Mouse (Mus musculus): ENCODE measurements around the gene Lenep. TPM values are rescaled to one million over a fixed set of nuclear protein-coding genes. Genes with fewer than 3 reads are reported as not detected.

Lenep gene
- polyA plus RNA-seq, 1 experiment from 2014 or later: 0.55 TPM

- WGBS: 8% methylated on average over 22 of the region's 22 CpGs
- Histone ChIP-seq H3K4me1 (ENCODE audit: control insufficient read depth, insufficient read depth, low read length) (peaks cover 43% of the 10 kb centered on the region), H3K4me3 (ENCODE audit: low read depth, low read length) (peak overlapping the region; percentile 59), H3K4me2 (replicated peaks; ENCODE audit: low read depth, low read length) (peak overlapping the region; percentile 79), H3K36me3 (ENCODE audit: control insufficient read depth, insufficient read depth, low read length) (peaks cover 24% of the 10 kb centered on the region), H3K9me3 (ENCODE audit: control insufficient read depth, low read depth, low read length) (no peaks in the 10 kb centered on the region), H3K27me3 (ENCODE audit: control insufficient read depth, insufficient read depth, low read length) (no peaks in the 10 kb centered on the region), H3K27ac (ENCODE audit: low read length) (peak overlapping the region; percentile 90), H3K9ac (replicated peaks; ENCODE audit: low read depth, low read length) (peak overlapping the region; percentile 50)
- no peak for ATAC-seq (ENCODE audit: insufficient number of reproducible peaks, insufficient read depth, low FRiP score, low read depth)
Observed at GRCm38 (mm10) chr3:89421810-89422473, 19.3 kb upstream of the Lenep start.

DNA sequence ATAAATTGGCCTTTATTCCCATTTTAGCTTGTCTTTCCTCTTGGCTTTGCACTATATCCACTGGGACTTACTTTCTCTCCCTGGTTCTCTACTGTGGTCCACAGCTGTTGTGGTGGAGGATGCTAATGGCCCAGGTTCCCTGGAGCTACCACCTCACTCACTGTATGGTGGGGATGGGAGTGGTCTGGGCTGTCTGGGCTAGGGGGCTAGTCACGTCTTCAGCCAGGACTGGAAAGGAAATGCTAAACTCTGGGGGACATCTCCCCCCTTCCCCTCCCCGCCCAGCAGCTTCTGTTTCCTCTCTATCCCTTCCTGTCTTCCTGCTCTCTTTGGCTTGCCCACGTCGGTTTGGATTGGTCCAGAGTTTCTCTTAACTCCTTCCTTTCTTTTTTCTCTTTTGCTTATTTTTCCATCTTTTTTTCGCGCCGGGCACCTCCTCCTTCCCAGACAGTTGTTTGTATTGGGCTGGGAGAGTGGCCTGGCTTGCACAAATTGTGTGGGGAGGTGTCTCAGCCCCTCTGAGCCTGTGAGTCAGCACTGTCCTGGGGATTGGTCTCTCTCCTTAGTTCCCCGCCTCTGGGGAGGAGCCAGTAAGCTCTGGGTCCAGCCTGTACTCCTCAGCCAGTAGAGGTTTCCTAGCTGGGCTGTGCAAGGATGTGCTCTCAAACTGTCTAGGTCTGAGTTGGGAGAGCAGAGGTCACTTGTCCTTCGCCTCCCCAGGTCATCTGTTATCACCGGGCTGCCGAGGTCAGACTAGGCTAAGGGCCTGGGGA lies 18.6 kb upstream of the Lenep start:
- peaks cover 24% of the 10 kb centered on the region for H3K36me3 ChIP-seq (ENCODE audit: control insufficient read depth, insufficient read depth, low read length)
- peak overlapping the region; percentile 59 for H3K4me3 ChIP-seq (ENCODE audit: low read depth, low read length)
- peak overlapping the region; percentile 90 for H3K27ac ChIP-seq (ENCODE audit: low read length)
- peak; percentile 84 for ATAC-seq (ENCODE audit: insufficient number of reproducible peaks, insufficient read depth, low FRiP score, low read depth)
- H3K4me1 ChIP-seq (ENCODE audit: control insufficient read depth, insufficient read depth, low read length): peaks cover 50% of the 10 kb centered on the region
- no peaks in the 10 kb centered on the region for H3K9me3 ChIP-seq (ENCODE audit: control insufficient read depth, low read depth, low read length)
- H3K9ac ChIP-seq (replicated peaks; ENCODE audit: low read depth, low read length): peak overlapping the region; percentile 50
- WGBS: 1% methylated on average over 11 of the region's 11 CpGs
- peak overlapping the region; percentile 79 for H3K4me2 ChIP-seq (replicated peaks; ENCODE audit: low read depth, low read length)
- no peaks in the 10 kb centered on the region for H3K27me3 ChIP-seq (ENCODE audit: control insufficient read depth, insufficient read depth, low read length)

DNA sequence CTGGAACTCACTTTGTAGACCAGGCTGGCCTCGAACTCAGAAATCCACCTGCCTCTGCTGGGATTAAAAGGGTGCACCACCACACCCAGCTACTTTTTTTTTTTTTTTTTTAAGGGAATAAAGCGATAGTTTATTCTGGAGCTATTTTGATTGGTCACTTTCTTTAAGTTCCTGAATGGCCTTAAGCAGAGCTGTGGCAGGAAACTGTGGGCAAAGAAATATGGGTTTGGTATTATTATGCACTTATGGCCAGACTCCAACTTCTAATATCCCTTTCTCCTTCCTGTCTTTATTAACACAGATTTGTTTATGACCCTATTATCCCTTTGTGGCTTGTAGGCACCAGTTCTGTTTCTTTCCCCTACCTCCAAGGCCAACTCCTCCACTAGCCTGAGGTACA lies 17.8 kb upstream of the Lenep start:
- Histone ChIP-seq H3K4me3 (ENCODE audit: low read depth, low read length) (peak overlapping the region; percentile 59; the same call in 1 of the 2 replicates), H3K4me1 (ENCODE audit: control insufficient read depth, insufficient read depth, low read length) (peaks cover 50% of the 10 kb centered on the region), H3K4me2 (replicated peaks; ENCODE audit: low read depth, low read length) (peak overlapping the region; percentile 79), H3K27me3 (ENCODE audit: control insufficient read depth, insufficient read depth, low read length) (no peaks in the 10 kb centered on the region), H3K9ac (replicated peaks; ENCODE audit: low read depth, low read length) (no peak overlapping the region), H3K36me3 (ENCODE audit: control insufficient read depth, insufficient read depth, low read length) (peaks cover 27% of the 10 kb centered on the region), H3K9me3 (ENCODE audit: control insufficient read depth, low read depth, low read length) (no peaks in the 10 kb centered on the region), H3K27ac (ENCODE audit: low read length) (peak overlapping the region; percentile 90)
- no peak for ATAC-seq (ENCODE audit: insufficient number of reproducible peaks, insufficient read depth, low FRiP score, low read depth)
- WGBS: 36% methylated on average over 2 of the region's 2 CpGs

DNA sequence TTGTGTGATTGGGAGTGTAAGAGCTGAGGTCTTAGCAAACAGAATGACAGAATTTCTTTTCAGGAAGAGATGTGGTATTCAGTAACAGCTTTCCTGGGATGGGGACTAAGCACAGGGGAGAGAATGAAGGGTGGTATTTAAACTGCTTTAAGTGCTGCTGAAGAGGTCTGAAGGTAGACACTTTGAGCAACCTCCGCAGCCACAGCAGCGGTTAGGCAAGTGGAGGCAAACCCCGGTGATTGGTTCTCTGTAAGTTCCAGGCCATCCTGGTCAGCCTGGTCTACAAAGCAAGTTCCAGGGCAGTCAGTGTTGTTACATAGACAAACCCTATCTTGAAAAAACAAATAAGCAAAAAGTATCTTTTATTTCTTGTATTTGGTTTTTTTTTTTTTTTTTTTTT lies 17.4 kb upstream of the Lenep start:
- Histone ChIP-seq H3K27ac (ENCODE audit: low read length) (peak overlapping the region; percentile 97), H3K36me3 (ENCODE audit: control insufficient read depth, insufficient read depth, low read length) (peaks cover 27% of the 10 kb centered on the region), H3K9ac (replicated peaks; ENCODE audit: low read depth, low read length) (peak overlapping the region; percentile 54), H3K4me1 (ENCODE audit: control insufficient read depth, insufficient read depth, low read length) (peaks cover 50% of the 10 kb centered on the region), H3K4me2 (replicated peaks; ENCODE audit: low read depth, low read length) (peak overlapping the region; percentile 66), H3K9me3 (ENCODE audit: control insufficient read depth, low read depth, low read length) (no peaks in the 10 kb centered on the region), H3K4me3 (ENCODE audit: low read depth, low read length) (peak overlapping the region; percentile 53), H3K27me3 (ENCODE audit: control insufficient read depth, insufficient read depth, low read length) (no peaks in the 10 kb centered on the region)
- no peak for ATAC-seq (ENCODE audit: insufficient number of reproducible peaks, insufficient read depth, low FRiP score, low read depth)
- WGBS: 21% methylated on average over 3 of the region's 3 CpGs

DNA sequence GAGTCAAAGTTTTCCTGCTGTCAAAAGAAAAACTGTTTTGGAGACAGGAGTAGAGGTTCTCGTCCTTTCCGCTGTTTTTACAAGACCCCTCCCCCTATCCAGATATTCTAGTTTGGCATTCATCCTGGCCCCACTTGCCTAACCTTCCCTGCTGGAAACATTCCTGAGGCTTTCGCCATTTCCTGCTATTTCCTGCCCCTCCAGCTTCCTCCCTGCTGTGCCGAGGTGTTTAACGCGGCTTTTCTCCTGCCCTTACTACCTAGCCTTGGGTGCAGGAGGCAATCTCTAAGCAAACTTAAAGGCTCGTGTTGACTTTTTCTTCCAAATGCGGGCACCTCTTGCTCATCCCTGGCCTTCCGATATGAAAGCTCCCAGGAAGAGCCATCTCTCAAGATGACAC lies 17.0 kb upstream of the Lenep start:
- H3K36me3 ChIP-seq (ENCODE audit: control insufficient read depth, insufficient read depth, low read length): peaks cover 28% of the 10 kb centered on the region
- H3K9ac ChIP-seq (replicated peaks; ENCODE audit: low read depth, low read length): peak overlapping the region; percentile 54
- peak overlapping the region; percentile 97 for H3K27ac ChIP-seq (ENCODE audit: low read length)
- 1% methylated on average over 9 of the region's 9 CpGs for WGBS
- ATAC-seq (ENCODE audit: insufficient number of reproducible peaks, insufficient read depth, low FRiP score, low read depth): no peak
- no peaks in the 10 kb centered on the region for H3K9me3 ChIP-seq (ENCODE audit: control insufficient read depth, low read depth, low read length)
- H3K4me3 ChIP-seq (ENCODE audit: low read depth, low read length): peak overlapping the region; percentile 53
- peaks cover 49% of the 10 kb centered on the region for H3K4me1 ChIP-seq (ENCODE audit: control insufficient read depth, insufficient read depth, low read length)
- H3K4me2 ChIP-seq (replicated peaks; ENCODE audit: low read depth, low read length): peak overlapping the region; percentile 66
- H3K27me3 ChIP-seq (ENCODE audit: control insufficient read depth, insufficient read depth, low read length): no peaks in the 10 kb centered on the region

GRCm38 (mm10) chr3:89418861-89419250 lies 16.3 kb upstream of the Lenep start:
- H3K9ac ChIP-seq (replicated peaks; ENCODE audit: low read depth, low read length): peak overlapping the region; percentile 54
- peak overlapping the region; percentile 97 for H3K27ac ChIP-seq (ENCODE audit: low read length)
- H3K9me3 ChIP-seq (ENCODE audit: control insufficient read depth, low read depth, low read length): no peaks in the 10 kb centered on the region
- H3K27me3 ChIP-seq (ENCODE audit: control insufficient read depth, insufficient read depth, low read length): no peaks in the 10 kb centered on the region
- peaks cover 28% of the 10 kb centered on the region for H3K36me3 ChIP-seq (ENCODE audit: control insufficient read depth, insufficient read depth, low read length)
- peak overlapping the region; percentile 66 for H3K4me2 ChIP-seq (replicated peaks; ENCODE audit: low read depth, low read length)
- ATAC-seq (ENCODE audit: insufficient number of reproducible peaks, insufficient read depth, low FRiP score, low read depth): peak; percentile 17; the same call in 1 of the 2 replicates
- peak overlapping the region; percentile 53 for H3K4me3 ChIP-seq (ENCODE audit: low read depth, low read length)
- WGBS: under 1% methylated on average over 16 of the region's 16 CpGs
- peaks cover 42% of the 10 kb centered on the region for H3K4me1 ChIP-seq (ENCODE audit: control insufficient read depth, insufficient read depth, low read length)

DNA sequence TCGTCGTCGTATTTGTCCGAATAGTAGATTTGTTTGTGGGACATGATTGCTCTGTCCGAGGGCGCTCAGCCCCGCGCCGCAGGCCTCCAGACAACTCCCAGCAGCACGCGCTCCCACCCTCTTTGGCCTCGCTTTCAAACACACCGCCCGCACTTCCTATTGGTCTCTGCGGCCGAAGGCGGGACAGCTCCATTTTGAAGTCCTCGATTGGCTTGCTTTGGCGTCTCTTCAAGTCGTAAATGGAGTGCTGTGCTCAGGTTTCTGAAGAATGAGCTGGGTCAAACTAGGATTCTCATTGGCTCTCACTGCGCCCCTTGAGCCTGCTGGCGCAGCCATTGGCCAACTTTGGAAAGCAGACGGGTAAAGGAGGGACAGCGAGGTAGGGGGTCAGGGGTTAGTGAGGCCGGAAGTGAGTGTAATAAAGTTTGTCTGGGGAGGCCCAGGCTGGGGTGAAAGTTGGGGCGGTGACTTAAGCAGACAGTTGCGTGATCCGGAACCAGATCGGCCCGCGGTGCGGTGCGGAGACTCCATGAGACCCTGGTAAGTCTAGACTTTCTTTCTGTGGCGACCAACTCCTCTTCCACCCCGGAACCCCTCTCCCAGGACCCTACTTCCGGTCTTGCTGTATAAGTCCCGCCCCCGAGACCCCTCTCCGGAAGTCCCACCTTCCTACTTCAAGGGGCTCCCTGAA lies 15.7 kb upstream of the Lenep start, which contains the start of the genes Cks1b and Shc1:
Cks1b (minus strand) TSS at position 214 of the 691 bp plus-strand sequence.
Shc1 (plus strand) TSS at position 274 of the 691 bp plus-strand sequence.
- under 1% methylated on average over 39 of the region's 39 CpGs for WGBS

GRCm38 (mm10) chr3:89417840-89418169 lies 15.2 kb upstream of the Lenep start:
- WGBS: under 1% methylated on average over 20 of the region's 20 CpGs
- Histone ChIP-seq H3K4me2 (replicated peaks; ENCODE audit: low read depth, low read length) (peak overlapping the region; percentile 67), H3K9me3 (ENCODE audit: control insufficient read depth, low read depth, low read length) (no peaks in the 10 kb centered on the region), H3K36me3 (ENCODE audit: control insufficient read depth, insufficient read depth, low read length) (peaks cover 26% of the 10 kb centered on the region), H3K4me1 (ENCODE audit: control insufficient read depth, insufficient read depth, low read length) (peaks cover 32% of the 10 kb centered on the region; the same call in 1 of the 2 replicates), H3K27ac (ENCODE audit: low read length) (peak overlapping the region; percentile 84), H3K9ac (replicated peaks; ENCODE audit: low read depth, low read length) (peak overlapping the region; percentile 34; the same call in 1 of the 2 replicates), H3K27me3 (ENCODE audit: control insufficient read depth, insufficient read depth, low read length) (no peaks in the 10 kb centered on the region), H3K4me3 (ENCODE audit: low read depth, low read length) (peak overlapping the region; percentile 53)
- peak; percentile 25 for ATAC-seq (ENCODE audit: insufficient number of reproducible peaks, insufficient read depth, low FRiP score, low read depth)

More for the DNA sequence above, 15.7 kb upstream of the Lenep start, which contains the start of the genes Cks1b and Shc1:
- Histone ChIP-seq H3K27ac (ENCODE audit: low read length) (peak within 1 kb of the TSS; percentile 97), H3K9me3 (ENCODE audit: control insufficient read depth, low read depth, low read length) (no peaks in the 10 kb centered on the region), H3K36me3 (ENCODE audit: control insufficient read depth, insufficient read depth, low read length) (peaks cover 26% of the 10 kb centered on the region), H3K9ac (replicated peaks; ENCODE audit: low read depth, low read length) (peak within 1 kb of the TSS; percentile 54), H3K4me2 (replicated peaks; ENCODE audit: low read depth, low read length) (peak within 1 kb of the TSS; percentile 67), H3K4me3 (ENCODE audit: low read depth, low read length) (peak within 1 kb of the TSS; percentile 53), H3K4me1 (ENCODE audit: control insufficient read depth, insufficient read depth, low read length) (peaks cover 37% of the 10 kb centered on the region), H3K27me3 (ENCODE audit: control insufficient read depth, insufficient read depth, low read length) (no peaks in the 10 kb centered on the region)
- peak; percentile 92 for ATAC-seq (ENCODE audit: insufficient number of reproducible peaks, insufficient read depth, low FRiP score, low read depth)
